Mouse (Mus musculus): ENCODE data around the gene Kif1a.

Kif1a gene

DNA sequence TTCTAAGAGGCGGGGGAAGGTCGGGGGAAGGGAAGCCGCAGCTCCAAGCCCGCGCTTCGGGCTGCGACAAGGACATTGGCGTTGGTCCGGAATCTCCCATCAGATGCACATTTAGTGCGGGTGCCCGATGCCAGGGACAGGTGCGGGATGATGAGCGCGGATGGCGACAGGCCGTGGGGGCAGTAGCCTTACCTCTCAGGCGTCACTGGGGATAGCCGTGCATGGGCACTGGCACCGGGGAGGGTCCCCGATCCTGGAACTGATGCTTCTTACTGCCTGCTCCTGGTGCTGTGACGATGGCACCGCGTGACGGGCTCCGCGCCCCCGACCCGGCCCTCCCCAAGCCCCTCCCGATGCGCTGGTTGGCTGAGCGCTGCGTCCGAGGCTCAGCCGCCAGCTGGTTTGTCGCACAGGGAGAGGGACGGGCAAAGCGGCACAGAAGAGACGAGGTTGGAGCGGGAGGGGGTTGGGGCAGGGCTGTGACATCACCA is at the start of gene Kif1a:
TSS of gene Kif1a (minus strand) at position 381 of the 491 bp plus-strand sequence.
- peak; percentile 86 for ATAC-seq (ENCODE audit: low TSS enrichment)

DNA sequence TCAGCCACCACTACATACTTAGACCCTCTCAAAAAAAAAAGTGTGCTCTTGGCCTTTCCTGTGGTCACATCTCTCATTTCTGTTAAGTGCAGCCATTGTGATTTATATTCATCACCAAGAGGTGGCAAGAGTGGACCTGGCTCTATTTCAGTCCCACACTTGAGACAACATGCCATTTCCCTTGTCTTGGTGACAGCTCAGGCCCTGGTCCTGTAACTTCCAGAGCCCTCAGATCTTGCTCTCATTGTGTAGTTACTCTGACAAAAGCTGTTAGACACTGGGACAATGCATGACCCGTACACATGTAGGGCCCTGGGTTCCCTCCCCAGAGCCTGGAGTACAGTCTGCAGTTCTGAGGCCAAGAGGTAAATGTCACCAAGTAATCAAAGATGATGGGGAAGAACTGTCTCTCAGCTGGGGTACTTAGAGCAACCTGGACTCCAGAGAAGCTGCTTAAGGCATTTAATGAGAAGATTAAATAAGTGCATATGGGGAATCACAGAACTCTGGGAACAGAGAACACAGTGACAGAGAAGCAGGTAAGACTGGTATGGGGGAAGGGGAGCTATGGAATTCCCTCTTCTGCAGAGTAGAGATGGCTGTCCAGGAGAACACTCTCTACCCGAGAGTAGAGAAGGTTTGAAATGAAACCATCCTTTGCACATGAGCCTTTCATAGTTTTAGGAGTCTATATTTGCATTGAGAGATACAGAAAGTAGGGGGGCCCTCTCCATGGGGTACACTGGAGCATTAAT is 49.3 kb upstream of the Kif1a start:
- ATAC-seq (ENCODE audit: low TSS enrichment) = no peak

DNA sequence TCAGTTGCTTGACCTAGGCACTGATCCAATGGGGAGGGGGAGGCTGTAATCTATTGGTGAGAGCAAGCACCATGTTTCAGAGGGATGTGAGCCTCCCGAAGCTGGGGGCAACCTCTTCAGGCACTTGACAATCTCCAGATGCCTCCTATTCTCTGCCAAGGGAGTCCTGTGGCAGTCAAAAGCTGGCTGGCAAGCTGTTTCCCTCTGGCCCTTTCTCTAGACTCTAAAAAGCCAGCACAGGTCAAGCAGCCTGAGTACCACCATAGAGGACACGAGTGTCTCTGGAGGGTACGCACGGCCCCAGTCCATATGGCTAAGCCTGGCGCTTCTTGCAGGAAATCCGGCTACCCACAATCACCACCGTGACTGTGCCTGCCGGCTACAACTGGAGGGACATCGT is 42.4 kb upstream of the Kif1a start:
- ATAC-seq (ENCODE audit: low TSS enrichment) = no peak

DNA sequence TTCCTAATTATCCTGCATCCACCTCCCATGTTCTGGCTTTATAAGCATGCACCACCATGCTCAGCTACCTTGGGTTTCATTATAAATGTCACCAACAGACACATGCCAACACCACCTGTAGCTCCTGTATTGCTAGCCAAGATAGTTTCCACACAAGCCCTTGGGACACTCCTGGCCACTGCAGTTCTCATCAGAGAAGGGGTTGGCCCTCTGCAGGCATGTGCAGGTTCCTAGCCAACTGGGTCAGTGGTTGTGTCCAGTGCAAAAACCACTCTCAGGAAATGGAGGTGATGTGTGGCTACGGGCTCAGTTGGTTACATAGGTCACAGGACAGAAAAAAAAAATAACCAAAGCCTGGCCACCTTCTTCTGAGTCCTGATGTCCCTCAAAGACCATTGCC is 41.1 kb upstream of the Kif1a start:
- ATAC-seq (ENCODE audit: low TSS enrichment) = no peak

DNA sequence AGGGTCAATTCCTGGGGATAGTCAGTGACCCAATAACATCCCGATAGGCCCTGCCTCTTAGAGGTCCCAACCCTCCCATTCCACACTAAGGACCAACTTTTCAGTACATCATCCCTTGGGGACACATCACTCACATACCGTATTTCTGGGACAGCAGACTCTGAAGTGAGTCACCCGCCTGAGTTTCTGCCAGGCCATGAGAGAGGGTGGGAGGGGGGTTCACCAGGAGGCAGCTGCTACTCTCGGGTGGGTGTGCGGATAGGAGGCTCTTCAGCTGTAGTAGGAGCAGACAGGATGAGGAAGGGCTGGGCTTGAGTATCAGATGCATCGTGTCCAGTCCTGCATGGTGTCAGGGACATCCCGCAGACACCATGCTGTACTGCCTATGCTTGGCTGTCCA is 38.0 kb upstream of the Kif1a start:
- peak; percentile 98 for ATAC-seq (ENCODE audit: low TSS enrichment)

DNA sequence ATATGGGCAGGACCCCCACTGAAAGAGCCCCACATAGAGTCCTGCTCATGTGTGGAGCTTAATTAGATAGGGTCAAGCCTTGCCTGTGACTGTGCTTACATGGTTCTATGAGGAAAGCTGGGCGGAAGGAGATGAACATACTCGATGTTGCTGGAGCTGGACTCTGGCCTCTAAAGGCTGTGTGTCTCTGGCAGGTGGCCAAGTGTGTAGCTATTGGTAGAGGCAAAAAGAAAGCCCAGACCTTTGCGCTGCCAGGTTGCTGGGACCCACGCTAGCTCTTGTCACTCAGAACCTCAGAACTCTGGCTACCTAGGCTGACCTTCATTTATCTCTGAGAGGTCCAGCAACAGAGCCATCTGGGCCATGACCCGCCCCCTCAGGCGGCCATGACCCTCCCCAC is 36.8 kb upstream of the Kif1a start:
- ATAC-seq (ENCODE audit: low TSS enrichment) = no peak

DNA sequence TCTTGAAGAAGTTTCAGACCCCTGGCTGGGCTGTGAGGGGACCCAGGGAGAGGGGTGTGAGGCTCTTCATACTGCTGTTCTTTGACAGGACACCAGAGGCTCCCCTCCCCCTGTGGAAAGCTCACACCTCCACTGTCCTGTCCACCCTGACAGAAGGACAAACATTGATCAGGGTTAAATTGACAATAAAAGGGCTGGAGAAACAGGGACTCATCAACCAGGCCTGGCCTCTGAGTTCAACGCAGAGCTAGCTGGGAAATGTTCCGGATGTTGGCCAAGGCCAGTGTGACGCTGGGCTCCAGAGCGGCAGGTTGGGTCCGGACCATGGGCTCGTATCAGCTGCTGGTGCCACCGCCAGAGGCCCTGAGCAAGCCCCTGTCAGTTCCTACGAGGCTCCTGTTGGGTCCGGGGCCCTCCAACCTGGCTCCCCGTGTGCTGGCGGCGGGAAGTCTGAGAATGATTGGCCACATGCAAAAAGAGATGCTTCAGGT is 33.3 kb upstream of the Kif1a start, which contains the start of gene Agxt:
TSS of gene Agxt (plus strand) at position 205 of the 491 bp plus-strand sequence.
- no peak for ATAC-seq (ENCODE audit: low TSS enrichment)

DNA sequence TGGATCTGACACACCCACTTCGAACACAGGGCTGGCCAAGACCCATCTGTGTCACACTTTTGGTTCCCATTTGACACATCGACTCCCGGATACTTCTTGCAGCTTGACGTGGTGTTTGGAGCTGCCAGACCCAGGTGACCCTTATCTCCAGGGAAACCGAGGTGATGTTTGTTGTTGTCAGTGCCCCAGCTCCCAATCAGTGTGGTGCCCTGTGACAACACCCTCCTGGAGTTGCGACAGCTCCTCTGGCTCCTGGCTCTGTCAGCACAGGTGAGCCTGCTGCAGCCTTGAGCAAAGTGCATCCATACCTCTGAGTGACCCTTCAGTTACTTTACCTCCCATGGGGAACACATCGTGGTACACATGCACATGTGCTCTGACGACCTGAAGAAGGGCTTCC is 30.9 kb upstream of the Kif1a start:
- no peak for ATAC-seq (ENCODE audit: low TSS enrichment)

DNA sequence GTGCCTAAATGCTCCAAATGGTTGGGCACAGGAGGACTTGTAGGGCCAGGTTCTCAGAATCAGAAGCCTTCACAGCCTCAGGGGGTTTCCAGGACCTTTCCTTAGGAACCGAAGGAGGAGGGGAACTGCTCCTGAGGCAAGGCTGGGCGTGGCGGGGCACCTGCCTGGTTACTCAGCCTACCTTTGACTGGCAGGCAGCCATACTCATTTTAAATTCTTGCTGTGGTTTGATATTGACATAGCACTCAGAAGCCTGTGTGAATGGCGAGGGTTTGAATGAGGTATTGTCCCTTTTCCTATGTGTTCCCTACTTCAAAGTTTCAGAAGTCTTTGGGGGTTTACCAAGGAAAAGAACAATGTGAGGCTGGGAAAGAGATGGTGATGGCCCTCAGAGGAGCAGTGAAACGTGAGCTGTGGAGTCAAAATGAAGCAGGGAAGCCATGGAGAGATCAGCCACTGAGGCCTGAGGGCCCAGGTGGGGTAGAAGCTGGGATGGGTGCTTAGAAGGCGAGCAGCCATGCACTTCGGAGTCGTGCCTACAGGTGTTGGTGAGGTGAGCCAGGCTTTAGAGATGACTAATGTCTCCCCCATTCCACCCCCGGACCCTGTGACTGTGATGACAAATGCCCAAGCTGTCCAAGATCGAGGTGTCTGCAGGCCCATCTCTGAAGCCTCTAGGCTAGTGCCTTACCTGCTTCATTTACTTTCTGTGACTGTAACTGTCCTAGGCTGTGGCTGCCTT is 28.7 kb upstream of the Kif1a start:
- peak; percentile 18; the same call in 1 of the 2 replicates for ATAC-seq (ENCODE audit: low TSS enrichment)

DNA sequence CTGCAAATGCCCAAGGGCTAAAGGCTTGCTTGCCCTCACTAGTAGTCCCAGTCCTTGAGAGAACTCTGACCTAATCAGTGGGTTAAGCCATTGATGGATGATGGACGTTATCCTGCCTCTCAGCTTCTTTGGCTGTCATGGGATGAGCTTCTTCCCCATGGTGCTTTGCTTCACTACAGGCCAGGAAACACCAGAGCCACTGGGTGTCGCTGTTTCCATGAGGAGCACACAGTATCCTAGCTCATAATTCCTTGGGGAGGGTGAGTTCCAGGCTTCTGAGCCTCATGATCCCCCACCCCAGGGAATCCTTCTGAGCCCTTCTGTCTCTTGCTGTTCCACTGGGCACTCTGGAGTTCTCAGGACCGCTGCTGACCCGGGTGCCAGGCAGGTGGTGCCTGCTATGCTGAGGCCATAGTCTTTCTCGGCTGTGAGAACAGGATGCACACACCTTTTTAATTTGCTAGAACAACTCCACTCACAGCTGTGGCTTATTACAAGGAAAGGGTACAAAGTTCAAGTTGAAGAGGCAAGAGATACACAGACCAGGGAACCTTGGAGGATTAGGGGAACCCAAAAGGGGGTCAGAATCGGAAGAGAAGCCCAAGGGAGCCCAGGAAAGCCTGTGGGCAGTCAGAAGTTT is 27.1 kb upstream of the Kif1a start:
- ATAC-seq (ENCODE audit: low TSS enrichment) = peak; percentile 97

DNA sequence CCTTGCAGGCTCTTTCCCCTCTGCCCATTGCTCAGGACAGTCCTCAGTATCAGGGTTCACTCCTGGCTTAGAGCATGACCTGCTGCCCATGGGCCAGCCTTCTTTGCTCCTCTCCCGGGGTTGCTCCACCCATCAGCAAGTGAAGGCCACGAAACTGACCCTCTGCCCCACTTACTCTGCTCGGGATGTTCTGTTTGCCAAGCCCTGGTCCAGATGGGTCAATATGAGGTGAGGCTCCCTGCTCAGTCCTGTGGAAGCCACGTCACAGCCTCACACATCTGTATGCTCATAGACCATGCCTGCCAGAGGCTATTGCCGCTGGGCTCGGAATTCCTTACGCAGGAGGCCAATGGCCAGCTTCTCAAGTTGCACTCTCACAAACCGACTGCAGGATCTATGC is 26.5 kb upstream of the Kif1a start:
- no peak for ATAC-seq (ENCODE audit: low TSS enrichment)

DNA sequence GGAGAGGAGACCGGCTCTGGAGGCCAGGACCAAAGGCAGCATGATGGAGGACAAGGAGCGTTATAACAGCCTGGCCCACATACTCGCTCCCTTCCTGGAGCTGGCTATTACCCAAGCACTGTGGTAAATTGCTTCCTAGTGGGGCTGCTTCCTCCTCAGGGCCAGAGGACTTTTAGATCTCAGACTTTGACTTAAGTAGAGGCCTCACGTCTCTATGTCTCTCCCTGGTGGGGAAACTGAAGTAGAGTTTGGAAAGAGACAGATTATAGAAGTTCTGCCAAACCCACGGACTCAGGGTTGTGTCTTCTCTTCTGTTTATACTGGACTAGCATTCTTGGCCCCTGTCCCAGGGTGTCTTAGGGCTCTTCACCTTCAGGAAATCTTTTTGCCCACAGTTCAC is 23.5 kb upstream of the Kif1a start:
- no peak for ATAC-seq (ENCODE audit: low TSS enrichment)

DNA sequence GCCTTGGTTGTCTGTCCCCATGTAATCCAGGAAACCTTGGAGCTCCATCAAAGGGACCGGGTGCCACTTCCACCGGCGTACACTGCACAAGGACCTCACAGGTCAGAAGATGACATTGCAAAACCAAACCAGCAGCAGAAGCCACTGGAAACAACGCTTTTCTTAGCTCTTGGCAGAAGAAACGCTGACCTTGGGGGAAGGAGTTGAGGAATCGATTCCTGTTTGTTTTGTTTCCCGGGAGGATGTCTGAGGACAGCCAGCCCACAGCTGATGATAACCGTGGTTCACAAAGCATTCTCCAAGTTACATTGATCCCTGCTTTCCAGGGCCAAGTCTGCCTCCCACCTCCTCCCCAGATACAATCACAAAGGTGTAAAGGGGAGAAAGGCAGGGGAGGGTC is 22.3 kb upstream of the Kif1a start:
- no peak for ATAC-seq (ENCODE audit: low TSS enrichment)

DNA sequence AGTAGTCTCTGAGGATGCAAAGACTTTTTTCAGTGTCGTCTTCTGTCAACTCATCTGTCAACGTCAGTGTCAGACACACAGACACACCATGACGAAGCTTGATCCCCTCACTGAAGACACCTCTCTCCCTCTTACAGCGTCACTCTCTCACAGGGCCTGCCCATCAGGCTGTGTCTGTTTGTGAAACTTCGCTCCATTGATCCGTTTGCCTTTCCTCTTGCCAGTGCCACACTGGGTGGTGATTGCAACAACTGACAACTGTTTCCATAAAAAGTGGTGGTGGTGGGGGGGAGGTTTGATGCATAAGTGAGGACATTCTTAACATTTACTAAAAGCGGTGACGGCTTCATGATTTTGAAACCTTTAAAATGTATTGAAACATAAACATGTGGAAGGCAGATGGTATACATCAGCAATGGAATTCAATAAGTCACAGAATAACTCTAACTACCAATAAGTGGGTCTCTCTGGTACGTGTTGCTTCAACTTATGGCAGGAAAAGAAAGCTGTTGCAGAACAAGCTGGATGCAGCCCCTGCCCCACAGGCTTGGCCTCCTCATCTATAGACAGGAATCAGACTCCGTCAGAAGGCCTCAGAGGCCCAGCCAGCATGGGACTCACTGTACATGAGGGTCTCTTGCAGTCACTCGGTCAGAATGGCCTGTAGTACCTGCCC is 21.6 kb upstream of the Kif1a start:
- ATAC-seq (ENCODE audit: low TSS enrichment) = no peak

DNA sequence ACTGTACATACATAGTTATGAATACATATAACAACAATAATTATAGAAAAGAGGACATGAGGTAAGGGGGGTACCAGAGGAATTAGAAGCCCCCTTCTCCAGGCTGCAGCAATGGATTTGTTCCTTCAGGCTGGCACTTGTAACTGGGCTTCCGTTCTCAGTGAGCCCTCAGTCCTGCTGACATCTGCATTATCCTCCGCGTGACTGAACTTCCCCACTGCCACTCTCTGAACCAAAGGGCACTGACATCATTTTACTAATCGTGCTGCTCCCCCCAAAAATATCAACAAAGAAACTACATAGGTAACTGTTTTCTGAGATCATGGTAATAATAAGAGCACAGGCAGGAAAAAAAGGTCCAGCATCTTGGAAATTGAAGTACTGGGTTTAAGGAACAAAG is 17.1 kb upstream of the Kif1a start:
- ATAC-seq (ENCODE audit: low TSS enrichment) = no peak

DNA sequence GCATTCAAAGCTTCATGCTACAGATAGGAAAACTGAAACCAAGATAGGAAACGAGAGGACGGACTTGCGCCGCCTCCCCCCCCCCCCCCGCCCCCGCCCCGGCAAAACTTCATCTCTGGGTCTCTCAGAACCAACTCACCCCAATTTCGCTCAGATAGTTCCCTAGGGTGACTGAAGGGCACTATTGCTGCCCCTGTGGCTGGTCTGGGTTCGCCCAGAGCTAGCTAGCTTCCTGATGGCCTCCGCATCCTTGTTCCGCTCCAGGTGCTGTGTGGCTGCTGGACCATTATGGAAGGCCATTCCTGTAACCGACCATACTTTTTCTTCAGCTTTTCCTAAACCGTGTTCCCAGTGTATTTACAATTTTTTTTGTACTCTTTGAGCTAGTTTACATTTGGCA is 13.7 kb upstream of the Kif1a start:
- ATAC-seq (ENCODE audit: low TSS enrichment) = no peak

DNA sequence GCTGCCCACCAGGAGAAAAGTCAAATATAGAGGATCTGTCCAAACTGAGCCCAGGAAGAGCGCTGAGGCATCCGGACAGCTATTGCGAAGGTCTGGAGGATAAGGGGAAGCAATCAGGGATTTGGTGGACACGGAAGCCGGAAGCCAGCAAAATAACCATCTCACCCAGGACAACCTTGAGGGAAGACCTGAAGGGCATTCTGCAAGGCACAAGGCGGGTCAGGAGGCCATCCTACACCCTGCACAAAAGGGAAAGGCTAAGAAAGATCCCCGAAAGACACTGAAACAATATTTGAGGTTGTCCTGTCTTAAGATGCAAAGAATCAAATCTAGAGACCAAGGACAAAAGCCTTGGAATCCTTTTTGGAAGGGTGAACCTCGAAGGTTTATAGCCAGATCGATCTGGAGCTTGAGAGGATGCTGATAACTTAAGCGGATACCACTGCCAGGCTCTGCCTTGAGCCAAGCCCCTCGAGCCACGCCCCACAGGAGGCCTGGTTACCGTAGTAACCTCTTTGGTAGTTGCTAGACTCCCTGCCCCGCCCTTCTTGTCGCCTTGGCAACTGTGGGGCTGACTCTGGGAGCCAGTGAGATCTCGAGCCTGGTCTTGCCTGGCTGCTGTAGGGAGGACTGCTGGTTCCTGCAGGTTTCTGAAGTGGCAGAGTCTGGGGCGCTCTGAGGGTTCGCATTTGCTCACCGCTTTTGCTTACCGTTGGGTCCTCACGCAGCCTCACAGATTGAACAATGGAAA is 13.1 kb upstream of the Kif1a start:
- ATAC-seq (ENCODE audit: low TSS enrichment) = peak; percentile 100

DNA sequence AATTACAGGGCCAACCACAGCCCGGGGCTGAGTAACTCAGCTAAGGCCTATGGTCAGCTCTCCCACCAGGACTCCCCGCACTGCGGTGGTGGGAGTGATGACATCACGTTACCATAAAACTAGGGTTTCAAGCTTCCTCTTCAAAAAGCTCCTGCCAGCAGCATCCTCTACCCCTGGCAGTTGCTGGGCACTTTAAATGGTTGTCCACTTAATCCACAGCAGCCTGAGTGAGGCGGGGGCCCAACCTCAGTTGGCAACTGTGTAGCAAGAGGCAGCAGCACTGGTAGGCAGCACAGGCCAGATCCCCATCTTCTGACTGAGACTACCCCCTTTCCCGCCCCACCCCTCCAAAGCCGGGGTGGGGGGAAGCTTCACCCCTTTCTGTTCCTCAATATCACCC is 949 bp upstream of the Kif1a start:
- ATAC-seq (ENCODE audit: low TSS enrichment) = no peak

DNA sequence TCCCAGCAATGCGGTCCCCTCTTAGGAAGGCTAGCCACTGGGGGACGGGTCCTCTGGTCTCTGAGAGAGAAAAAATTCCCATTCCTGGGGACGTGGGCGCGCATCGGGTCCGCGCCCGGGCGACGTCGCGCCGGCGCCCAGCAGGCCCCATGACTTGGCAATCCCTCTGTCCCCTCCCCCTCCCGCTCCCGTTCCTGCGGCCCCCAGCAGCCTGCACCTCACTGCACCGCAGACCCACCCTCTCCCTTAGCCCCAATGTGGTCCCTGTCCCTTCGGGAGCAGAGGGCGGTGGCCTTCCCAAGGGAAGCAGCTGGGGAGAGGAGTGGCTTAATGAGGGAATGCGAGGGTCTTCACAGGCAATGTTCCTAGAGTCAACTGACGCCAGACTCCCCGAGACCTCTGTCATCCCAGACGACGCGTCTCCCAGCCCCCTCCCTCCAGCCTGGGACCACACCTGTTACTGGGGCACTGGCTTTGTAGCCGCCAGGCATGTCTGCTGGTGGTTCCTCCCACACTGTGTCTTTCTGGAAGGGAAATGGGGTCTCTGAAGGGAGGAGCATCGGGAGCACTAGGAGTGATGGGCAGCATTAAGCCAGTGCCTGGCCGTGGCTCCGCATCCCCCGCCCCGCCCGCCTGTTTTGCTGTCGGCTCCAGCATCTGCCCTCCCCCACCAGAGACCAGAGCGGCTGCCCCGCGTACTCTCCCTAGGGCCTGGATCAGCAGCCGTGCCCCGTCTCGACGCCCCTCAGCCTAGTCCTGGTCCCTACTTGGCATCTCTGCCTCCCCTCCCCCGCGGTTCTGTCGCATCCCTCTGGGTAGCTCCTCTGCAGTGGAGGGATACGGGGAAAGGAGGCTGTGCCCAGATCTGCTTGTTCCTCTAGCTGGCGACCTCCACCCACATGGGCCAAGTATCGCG is 917 bp downstream of the Kif1a start:
- ATAC-seq (ENCODE audit: low TSS enrichment) = peak; percentile 30

DNA sequence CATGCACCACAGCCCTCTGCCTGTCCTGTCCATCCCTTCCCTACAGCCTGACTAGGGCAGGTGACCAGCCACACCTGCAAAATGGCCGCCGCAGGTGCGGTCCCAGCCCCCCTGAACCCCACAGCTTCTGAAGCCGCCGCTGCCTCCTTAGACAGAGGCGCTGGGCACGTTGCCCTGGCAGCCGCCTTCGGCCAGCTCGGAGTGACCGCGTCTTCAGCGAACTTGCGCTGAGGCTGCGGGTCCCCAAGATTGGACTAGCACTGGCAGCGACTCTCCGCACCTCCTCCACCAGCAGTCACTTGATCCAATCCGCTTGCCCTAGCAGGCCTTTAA is 1.5 kb downstream of the Kif1a start:
- no peak for ATAC-seq (ENCODE audit: low TSS enrichment)

All from frontal cortex, adult (tissue).